Mouse (Mus musculus): ENCODE data around the gene Aqp3. TPM values are rescaled to one million over a fixed set of nuclear protein-coding genes. Genes with fewer than 3 reads are reported as not detected.

Aqp3 gene
- polyA plus RNA-seq, 1 experiment from 2014 or later = 101 TPM

- WGBS = 77% methylated on average over 13 of the region's 13 CpGs
- no peak overlapping the region for H3K4me3 ChIP-seq (replicated peaks; ENCODE audit: low read length)
- no peaks in the 10 kb centered on the region for H3K27me3 ChIP-seq (ENCODE audit: control insufficient read depth, insufficient read depth, low read length)
- H3K9ac ChIP-seq (ENCODE audit: low read length) = no peak overlapping the region
- H3K36me3 ChIP-seq (ENCODE audit: control insufficient read depth, insufficient read depth, low read length) = no peaks in the 10 kb centered on the region
- no peak overlapping the region for H3K4me2 ChIP-seq (ENCODE audit: low read depth, low read length)
- peaks cover 4% of the 10 kb centered on the region; the same call in 1 of the 2 replicates for H3K4me1 ChIP-seq (ENCODE audit: control insufficient read depth, insufficient read depth, low read length)
- no peak overlapping the region for H3K27ac ChIP-seq (ENCODE audit: low read length)
- H3K9me3 ChIP-seq (replicated peaks; ENCODE audit: control insufficient read depth, low read length) = no peaks in the 10 kb centered on the region
- ATAC-seq (ENCODE audit: insufficient read depth, low FRiP score) = no peak
Observed at GRCm38 (mm10) chr4:41046254-41046795, 51.7 kb downstream of the Aqp3 start.

DNA sequence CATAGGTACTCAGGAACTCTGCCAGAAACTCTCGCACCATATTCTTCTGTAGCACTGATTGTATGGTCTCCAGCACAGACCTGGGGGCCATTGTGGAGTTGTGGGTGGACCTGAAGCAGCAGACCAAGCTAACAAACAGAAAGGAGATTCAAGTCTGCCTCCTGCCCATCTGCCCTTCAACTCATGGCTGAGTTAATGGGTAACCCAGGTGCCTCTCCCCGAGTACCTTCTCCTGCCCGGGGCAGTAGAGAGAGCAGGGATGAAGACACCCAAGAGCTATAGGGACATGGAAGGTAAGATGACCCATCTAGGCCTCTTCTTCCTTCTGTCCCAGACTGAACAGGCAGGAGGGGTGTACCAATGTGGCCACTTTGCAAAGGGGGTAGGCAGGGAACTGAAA lies 52.7 kb downstream of the Aqp3 start:
- no peak overlapping the region for H3K4me3 ChIP-seq (replicated peaks; ENCODE audit: low read length)
- no peaks in the 10 kb centered on the region for H3K9me3 ChIP-seq (replicated peaks; ENCODE audit: control insufficient read depth, low read length)
- no peaks in the 10 kb centered on the region for H3K27me3 ChIP-seq (ENCODE audit: control insufficient read depth, insufficient read depth, low read length)
- H3K9ac ChIP-seq (ENCODE audit: low read length) = no peak overlapping the region
- H3K4me1 ChIP-seq (ENCODE audit: control insufficient read depth, insufficient read depth, low read length) = no peaks in the 10 kb centered on the region; the same call in 1 of the 2 replicates
- no peak overlapping the region for H3K27ac ChIP-seq (ENCODE audit: low read length)
- 55% methylated on average over 3 of the region's 3 CpGs for WGBS
- no peak overlapping the region for H3K4me2 ChIP-seq (ENCODE audit: low read depth, low read length)
- ATAC-seq (ENCODE audit: insufficient read depth, low FRiP score) = no peak
- H3K36me3 ChIP-seq (ENCODE audit: control insufficient read depth, insufficient read depth, low read length) = no peaks in the 10 kb centered on the region

DNA sequence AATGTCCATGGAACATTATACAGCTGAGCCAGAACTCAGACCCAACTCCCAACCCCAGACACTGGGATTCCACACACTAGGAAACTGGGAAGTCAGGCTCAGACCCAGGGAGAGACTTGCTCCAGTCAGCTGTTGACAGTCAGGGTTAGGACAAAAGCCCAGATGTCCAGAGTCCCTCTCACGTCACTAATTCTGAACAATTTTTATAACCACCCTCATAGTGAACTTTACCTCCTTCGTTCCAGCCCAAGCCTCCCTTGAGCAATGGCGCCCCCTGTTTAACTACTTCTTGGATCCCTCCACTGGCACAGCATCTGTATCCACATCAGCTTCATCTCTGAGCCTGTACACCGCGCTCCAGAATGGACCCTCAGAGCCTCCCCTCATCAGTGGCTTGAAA lies 54.0 kb downstream of the Aqp3 start:
- Histone ChIP-seq H3K27ac (ENCODE audit: low read length) (no peak overlapping the region), H3K9me3 (replicated peaks; ENCODE audit: control insufficient read depth, low read length) (no peaks in the 10 kb centered on the region), H3K9ac (ENCODE audit: low read length) (no peak overlapping the region), H3K4me3 (replicated peaks; ENCODE audit: low read length) (no peak overlapping the region), H3K4me1 (ENCODE audit: control insufficient read depth, insufficient read depth, low read length) (no peaks in the 10 kb centered on the region; the same call in 1 of the 2 replicates), H3K4me2 (ENCODE audit: low read depth, low read length) (no peak overlapping the region), H3K27me3 (ENCODE audit: control insufficient read depth, insufficient read depth, low read length) (no peaks in the 10 kb centered on the region), H3K36me3 (ENCODE audit: control insufficient read depth, insufficient read depth, low read length) (no peaks in the 10 kb centered on the region)
- 81% methylated on average over 5 of the region's 5 CpGs for WGBS
- no peak for ATAC-seq (ENCODE audit: insufficient read depth, low FRiP score)

GRCm38 (mm10) chr4:41042880-41043279 lies 55.1 kb downstream of the Aqp3 start:
- no peak for ATAC-seq (ENCODE audit: insufficient read depth, low FRiP score)
- 76% methylated on average over 12 of the region's 12 CpGs for WGBS
- no peak overlapping the region for H3K9ac ChIP-seq (ENCODE audit: low read length)

More at GRCm38 (mm10) chr4:41042880-41043279, 55.1 kb downstream of the Aqp3 start:
- Histone ChIP-seq H3K4me2 (ENCODE audit: low read depth, low read length) (no peak overlapping the region), H3K4me1 (ENCODE audit: control insufficient read depth, insufficient read depth, low read length) (no peaks in the 10 kb centered on the region; the same call in 1 of the 2 replicates), H3K27ac (ENCODE audit: low read length) (no peak overlapping the region), H3K36me3 (ENCODE audit: control insufficient read depth, insufficient read depth, low read length) (no peaks in the 10 kb centered on the region), H3K27me3 (ENCODE audit: control insufficient read depth, insufficient read depth, low read length) (no peaks in the 10 kb centered on the region), H3K9me3 (replicated peaks; ENCODE audit: control insufficient read depth, low read length) (no peaks in the 10 kb centered on the region), H3K4me3 (replicated peaks; ENCODE audit: low read length) (no peak overlapping the region)

Other genes starting within 250 kb of the Aqp3 start
- gene B4galt1, start 244.2 kb downstream of the Aqp3 start, polyA plus RNA-seq (2015; fragmentation: Nextera tagmentation; extraction: Ambion mirVana) = 50.1 and 51.2 TPM in 2 replicates
- gene Spink4, start 178.1 kb downstream of the Aqp3 start, polyA plus RNA-seq (2015; fragmentation: Nextera tagmentation; extraction: Ambion mirVana) = 36.1 and 40.3 TPM in 2 replicates
- gene Bag1, start 149.9 kb downstream of the Aqp3 start, polyA plus RNA-seq (2015; fragmentation: Nextera tagmentation; extraction: Ambion mirVana) = 184 and 197 TPM in 2 replicates
- gene Chmp5, start 149.8 kb downstream of the Aqp3 start, polyA plus RNA-seq (2015; fragmentation: Nextera tagmentation; extraction: Ambion mirVana) = 109 and 118 TPM in 2 replicates
- gene Nfx1, start 127.3 kb downstream of the Aqp3 start, polyA plus RNA-seq (2015; fragmentation: Nextera tagmentation; extraction: Ambion mirVana) = 83.2 and 89.7 TPM in 2 replicates
- gene Aqp7, start 50.0 kb downstream of the Aqp3 start, polyA plus RNA-seq (2015; fragmentation: Nextera tagmentation; extraction: Ambion mirVana) = 0.40 and 0.45 TPM in 2 replicates
- 24.2 and 27.1 TPM in 2 replicates for gene Nol6, start 26.3 kb upstream of the Aqp3 start, polyA plus RNA-seq (2015; fragmentation: Nextera tagmentation; extraction: Ambion mirVana)
- 54.7 and 59.9 TPM in 2 replicates for gene Ube2r2, start 37.6 kb upstream of the Aqp3 start, polyA plus RNA-seq (2015; fragmentation: Nextera tagmentation; extraction: Ambion mirVana)
- 51.9 and 55.2 TPM in 2 replicates for gene Ubap2, start 177.0 kb upstream of the Aqp3 start, polyA plus RNA-seq (2015; fragmentation: Nextera tagmentation; extraction: Ambion mirVana)
- gene Dcaf12, start 216.7 kb upstream of the Aqp3 start, polyA plus RNA-seq (2015; fragmentation: Nextera tagmentation; extraction: Ambion mirVana) = 62.9 and 65.0 TPM in 2 replicates